8 mouse cellular contexts compared by ENCODE assay signal in the genomic region with DNA sequence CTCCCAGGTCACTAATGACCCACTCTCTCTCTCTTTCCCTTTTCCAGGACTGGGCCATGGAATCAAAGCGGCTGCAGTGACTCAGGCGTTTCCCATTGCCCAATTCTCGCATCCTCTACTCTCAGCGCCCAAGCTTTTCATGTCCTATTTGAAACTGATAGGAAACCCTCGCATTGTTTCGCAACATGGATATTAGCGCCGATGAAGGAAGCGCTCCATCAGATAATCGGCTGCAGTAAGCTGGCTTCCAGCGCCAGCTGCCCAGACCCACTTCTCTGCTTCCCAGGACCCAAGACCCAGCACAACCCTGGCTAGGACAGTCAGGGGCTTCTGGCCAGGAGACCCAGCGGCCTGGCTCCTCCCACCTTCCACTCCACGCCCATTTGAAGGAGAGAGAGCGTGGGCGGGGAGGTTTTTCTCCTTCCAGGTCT. TPM values are rescaled to one million over a fixed set of nuclear protein-coding genes. Genes with fewer than 3 reads are reported as not detected.
DNase-seq lines count a peak whose midpoint lies in the region; ATAC-seq and TF ChIP-seq lines count a peak whose summit lies in the region.

No protein-coding gene starts in this region.

- ATAC-seq in embryonic facial prominence, embryonic 14.5 days (ENCODE audit: low read depth): no peak
- ATAC-seq in hindbrain, embryonic 13.5 days (ENCODE audit: low FRiP score): no peak
- ATAC-seq in liver, embryonic 16.5 days (ENCODE audit: low read depth): 0 out of 2 replicates have a peak, but pooled peaks have one; percentile 16
- no peak for ATAC-seq in cerebellum, adult (ENCODE audit: insufficient number of reproducible peaks, low FRiP score, low TSS enrichment)

- H3K4me2 ChIP-seq in embryonic facial prominence, embryonic 14.5 days (ENCODE audit: low read depth, low read length): peak overlapping the region; percentile 45
- H3K4me2 ChIP-seq in hindbrain, embryonic 13.5 days: peak overlapping the region; percentile 40
- H3K4me2 ChIP-seq in liver, embryonic 16.5 days (ENCODE audit: low read depth, low read length): peak overlapping the region; percentile 48

- peak; percentile 73 for DNase-seq in adrenal gland, adult 2 months
- no peak for DNase-seq in adrenal gland, adult 8-10 months
- DNase-seq in embryonic facial prominence, embryonic 14.5 days (ENCODE audit: low spot score): no peak
- DNase-seq in urinary bladder, postnatal 10 days (ENCODE audit: low spot score): no peak

- H3K9me3 ChIP-seq in embryonic facial prominence, embryonic 14.5 days (ENCODE audit: control insufficient read depth, low read length): no peaks in the 10 kb centered on the region
- H3K9me3 ChIP-seq in hindbrain, embryonic 13.5 days: no peaks in the 10 kb centered on the region
- H3K9me3 ChIP-seq in liver, embryonic 16.5 days (replicated peaks; ENCODE audit: control insufficient read depth, low read length): no peaks in the 10 kb centered on the region

- no peaks in the 10 kb centered on the region for H3K27me3 ChIP-seq in embryonic facial prominence, embryonic 14.5 days (replicated peaks; ENCODE audit: control insufficient read depth, insufficient read depth, low read length)
- H3K27me3 ChIP-seq in hindbrain, embryonic 13.5 days: peaks cover 16% of the 10 kb centered on the region
- peaks cover 23% of the 10 kb centered on the region for H3K27me3 ChIP-seq in liver, embryonic 16.5 days (ENCODE audit: control insufficient read depth, insufficient read depth, low read depth, low read length)

- peaks cover 12% of the 10 kb centered on the region; the same call in 1 of the 2 replicates for H3K4me1 ChIP-seq in embryonic facial prominence, embryonic 14.5 days (ENCODE audit: control insufficient read depth, insufficient read depth, low read length)
- H3K4me1 ChIP-seq in hindbrain, embryonic 13.5 days (replicated peaks): peaks cover 28% of the 10 kb centered on the region
- H3K4me1 ChIP-seq in liver, embryonic 16.5 days (ENCODE audit: control insufficient read depth, low read depth, low read length): peaks cover 6% of the 10 kb centered on the region; the same call in 1 of the 2 replicates
- peaks cover 11% of the 10 kb centered on the region for H3K4me1 ChIP-seq in olfactory bulb, adult 2 months (ENCODE audit: control insufficient read depth, insufficient read depth, low read length)

- H3K36me3 ChIP-seq in embryonic facial prominence, embryonic 14.5 days (ENCODE audit: control insufficient read depth, insufficient read depth, low read length): no peaks in the 10 kb centered on the region
- no peaks in the 10 kb centered on the region for H3K36me3 ChIP-seq in hindbrain, embryonic 13.5 days
- no peaks in the 10 kb centered on the region for H3K36me3 ChIP-seq in liver, embryonic 16.5 days (ENCODE audit: control insufficient read depth, insufficient read depth)

- H3K4me3 ChIP-seq in embryonic facial prominence, embryonic 14.5 days (ENCODE audit: low read depth, low read length): 0 out of 2 replicates have a peak overlapping the region, but pooled peaks have one; percentile 8
- 0 out of 2 replicates have a peak overlapping the region, but pooled peaks have one; percentile 8 for H3K4me3 ChIP-seq in hindbrain, embryonic 13.5 days
- H3K4me3 ChIP-seq in liver, embryonic 16.5 days (ENCODE audit: low read depth, low read length): no peak overlapping the region; the same call in 1 of the 2 replicates
- peak overlapping the region; percentile 2; the same call in 1 of the 2 replicates for H3K4me3 ChIP-seq in olfactory bulb, adult 2 months (ENCODE audit: insufficient read depth, low read depth, low read length)

- no peak for TF ChIP-seq CTCF in olfactory bulb, adult 2 months (IDR thresholded peaks at IDR 0.05; ENCODE audit: insufficient read depth, low read depth, low read length)

- H3K27ac ChIP-seq in embryonic facial prominence, embryonic 14.5 days (replicated peaks; ENCODE audit: low read depth, low read length): no peak overlapping the region
- H3K27ac ChIP-seq in hindbrain, embryonic 13.5 days: no peak overlapping the region
- no peak overlapping the region for H3K27ac ChIP-seq in liver, embryonic 16.5 days (ENCODE audit: low read length)
- no peak overlapping the region for H3K27ac ChIP-seq in olfactory bulb, adult 2 months (ENCODE audit: insufficient read depth, low read depth, low read length)

- WGBS in embryonic facial prominence, embryonic 14.5 days: 32% methylated on average over 15 of the region's 15 CpGs
- WGBS in hindbrain, embryonic 13.5 days: 32% methylated on average over 15 of the region's 15 CpGs
- 2% methylated on average over 15 of the region's 15 CpGs for WGBS in liver, embryonic 16.5 days (ENCODE audit: insufficient replicate concordance)
- 28% methylated on average over 15 of the region's 15 CpGs for WGBS in olfactory bulb, adult 2 months

- TF ChIP-seq POLR2A in olfactory bulb, adult 2 months (IDR thresholded peaks at IDR 0.05; ENCODE audit: insufficient read depth, low read depth, low read length): no peak

- peak overlapping the region; percentile 22; the same call in 1 of the 2 replicates for H3K9ac ChIP-seq in embryonic facial prominence, embryonic 14.5 days (ENCODE audit: low read depth, low read length)
- H3K9ac ChIP-seq in hindbrain, embryonic 13.5 days: peak overlapping the region; percentile 52; the same call in 1 of the 2 replicates
- H3K9ac ChIP-seq in liver, embryonic 16.5 days (ENCODE audit: low read depth, low read length): no peak overlapping the region

RNA-seq across cellular contexts. Expression of a gene that starts 51.9 kb away (rescaled TPM):
- total RNA-seq in adrenal gland, adult 2 months (2021): 100 to 1,000 TPM; 287 to 305 TPM
- polyA plus RNA-seq in adrenal gland, adult 2 months (2012; rRNA removed): 117 and 146 TPM in 2 replicates
- total RNA-seq in adrenal gland, adult 8-10 months (2022): 100 to 1,000 TPM; 275 to 361 (median 317) TPM
- 391 and 414 TPM in 2 replicates for polyA plus RNA-seq in embryonic facial prominence, embryonic 14.5 days (2014; fragmentation: Nextera tagmentation; extraction: Ambion mirVana)
- polyA plus RNA-seq in hindbrain, embryonic 13.5 days (2015; fragmentation: Nextera tagmentation; extraction: Ambion mirVana): 284 and 286 TPM in 2 replicates
- polyA plus RNA-seq in liver, embryonic 16.5 days (2015; fragmentation: Nextera tagmentation; extraction: Ambion mirVana): 173 and 183 TPM in 2 replicates
- polyA plus RNA-seq in olfactory bulb, adult 2 months (2012; ENCODE audit: insufficient read depth, insufficient read length, low replicate concordance, missing spikeins): not detected in 2 replicates

RNA-seq across cellular contexts. Expression of a gene that starts 57.5 kb away (rescaled TPM):
- 10 to 100 TPM; 23.0 to 52.6 TPM for total RNA-seq in adrenal gland, adult 2 months (2021)
- polyA plus RNA-seq in adrenal gland, adult 2 months (2012; rRNA removed): 167 and 184 TPM in 2 replicates
- 10 to 100 TPM; 29.3 to 72.4 (median 56.5) TPM for total RNA-seq in adrenal gland, adult 8-10 months (2022)
- 27.1 and 31.6 TPM in 2 replicates for polyA plus RNA-seq in embryonic facial prominence, embryonic 14.5 days (2014; fragmentation: Nextera tagmentation; extraction: Ambion mirVana)
- polyA plus RNA-seq in hindbrain, embryonic 13.5 days (2015; fragmentation: Nextera tagmentation; extraction: Ambion mirVana): 20.6 and 27.0 TPM in 2 replicates
- polyA plus RNA-seq in liver, embryonic 16.5 days (2015; fragmentation: Nextera tagmentation; extraction: Ambion mirVana): 3.0 and 3.7 TPM in 2 replicates
- not detected in 2 replicates for polyA plus RNA-seq in olfactory bulb, adult 2 months (2012; ENCODE audit: insufficient read depth, insufficient read length, low replicate concordance, missing spikeins)
